Mouse (Mus musculus) kidney, postnatal 0 days (tissue): ENCODE results near the gene Gtdc1. TPM values are rescaled to one million over a fixed set of nuclear protein-coding genes. Genes with fewer than 3 reads are reported as not detected.
"Not testable (repeated sequence)": the region's sequence is repeated elsewhere in the genome, so short reads cannot be mapped to it uniquely, and the experiment has no call there.

Experiments used
- ATAC-seq: fragments of 200-750 bp; cut with Nextera tagmentation; replicated peaks from 2 replicates; pipeline ENCODE4 v1.8.0; 2017; ENCODE audit warnings: low read depth, moderate number of reproducible peaks, moderate TSS enrichment, moderate library complexity; ENCODE audit not compliant: low FRiP score
- DNase-seq: peaks from one replicate; pipeline ENCODE4 v3.0.0-alpha.2; 2016; ENCODE audit warnings: low spot score
- H3K27ac ChIP-seq: fragments of 300-500 bp; sonication (generic); 2 replicates; pipeline ENCODE4 v1.5.1; 2014; ENCODE audit warnings: mild to moderate bottlenecking
- H3K27me3 ChIP-seq: fragments of 300-500 bp; sonication (generic); 2 replicates; pipeline ENCODE4 v1.6.1; 2014; ENCODE audit warnings: low read length, mixed read lengths; ENCODE audit not compliant: insufficient read depth
- H3K36me3 ChIP-seq: fragments of 300-500 bp; sonication (generic); 2 replicates; pipeline ENCODE4 v1.6.1; 2014; ENCODE audit warnings: low read length, mixed read lengths; ENCODE audit not compliant: insufficient read depth
- H3K4me1 ChIP-seq: fragments of 300-500 bp; sonication (generic); replicated peaks from 2 replicates; pipeline ENCODE4 v1.6.1; 2014; ENCODE audit warnings: antibody characterized with exemption, low read length, mixed read lengths; ENCODE audit not compliant: insufficient read depth
- H3K4me2 ChIP-seq: fragments of 300-500 bp; sonication (generic); 2 replicates; pipeline ENCODE4 v1.6.1; 2014; ENCODE audit warnings: mild to moderate bottlenecking, low read length, moderate library complexity, mixed read lengths
- H3K4me3 ChIP-seq: fragments of 300-500 bp; sonication (generic); replicated peaks from 2 replicates; pipeline ENCODE4 v1.5.1; 2014; ENCODE audit warnings: low read depth, low read length
- H3K9ac ChIP-seq: fragments of 300-500 bp; sonication (generic); 2 replicates; pipeline ENCODE4 v1.6.1; 2014; ENCODE audit warnings: low read depth, low read length
- H3K9me3 ChIP-seq: fragments of 300-500 bp; sonication (generic); replicated peaks from 2 replicates; pipeline ENCODE4 v1.6.1; 2016; ENCODE audit warnings: low read length, inconsistent platforms, mixed read lengths
- CTCF ChIP-seq: IDR thresholded peaks from 2 replicates; pipeline ENCODE4 v1.5.1; 2016; ENCODE audit warnings: antibody characterized with exemption, low read depth, mild to moderate bottlenecking, moderate library complexity
- WGBS: fragments of 180-500 bp; shearing (Covaris S2); extraction: QIAGEN DNeasy Blood & Tissue Kit; methylation state at CpG from one replicate; pipeline ENCODE4 v1.1.7; 2014; 5-methylcytosine and 5-hydroxymethylcytosine counted together
- polyA plus RNA-seq: library from polyadenylated mRNA; unstranded; fragments of >200 nt; fragmentation: Nextera tagmentation; extraction: Ambion mirVana; gene quantifications from 2 replicates; pipeline ENCODE4 v1.2.1, GENCODE M21; 2015

Gene Gtdc1
- polyA plus RNA-seq, 1 experiment from 2014 or later: 10.4 TPM

GRCm38 (mm10) chr2:44622471-44622870 lies 305.0 kb downstream of the Gtdc1 start:
- no peaks in the 10 kb centered on the region for H3K36me3 ChIP-seq
- no peaks in the 10 kb centered on the region for H3K4me1 ChIP-seq
- H3K9me3 ChIP-seq: no peaks in the 10 kb centered on the region
- TF ChIP-seq CTCF: no peak
- no peaks in the 10 kb centered on the region for H3K27me3 ChIP-seq
- no peak overlapping the region for H3K4me2 ChIP-seq
- H3K9ac ChIP-seq: no peak overlapping the region
- H3K4me3 ChIP-seq: no peak overlapping the region
- no peak for ATAC-seq
- no peak overlapping the region for H3K27ac ChIP-seq
- 91% methylated on average over 3 of the region's 3 CpGs for WGBS
- DNase-seq: no peak

- H3K9me3 ChIP-seq, H3K9ac ChIP-seq, ATAC-seq, H3K27me3 ChIP-seq, H3K4me3 ChIP-seq, H3K4me1 ChIP-seq, H3K36me3 ChIP-seq, DNase-seq, H3K4me2 ChIP-seq, H3K27ac ChIP-seq: not testable (repeated sequence)
- WGBS: 93% methylated on average over 3 of the region's 3 CpGs
These were observed 327.8 kb downstream of the Gtdc1 start for GRCm38 (mm10) chr2:44599653-44600052.

GRCm38 (mm10) chr2:44594276-44594675 lies 333.2 kb downstream of the Gtdc1 start:
- Histone ChIP-seq H3K4me1 (no peaks in the 10 kb centered on the region), H3K4me3 (no peak overlapping the region), H3K36me3 (no peaks in the 10 kb centered on the region), H3K27me3 (no peaks in the 10 kb centered on the region), H3K9ac (no peak overlapping the region), H3K4me2 (no peak overlapping the region), H3K27ac (no peak overlapping the region), H3K9me3 (no peaks in the 10 kb centered on the region)
- TF ChIP-seq CTCF: no peak
- no peak for DNase-seq
- WGBS: 88% methylated on average over 1 of the region's 1 CpGs
- ATAC-seq: no peak

GRCm38 (mm10) chr2:44590881-44591280 lies 336.6 kb downstream of the Gtdc1 start:
- no peaks in the 10 kb centered on the region for H3K4me1 ChIP-seq
- TF ChIP-seq CTCF: no peak
- 60% methylated on average over 4 of the region's 4 CpGs for WGBS
- no peak overlapping the region for H3K27ac ChIP-seq
- no peaks in the 10 kb centered on the region for H3K27me3 ChIP-seq
- DNase-seq (no peak), ATAC-seq (no peak)
- no peak overlapping the region for H3K4me3 ChIP-seq
- no peak overlapping the region for H3K4me2 ChIP-seq
- H3K36me3 ChIP-seq: no peaks in the 10 kb centered on the region
- H3K9ac ChIP-seq: no peak overlapping the region
- H3K9me3 ChIP-seq: no peaks in the 10 kb centered on the region

- DNase-seq: no peak
- H3K9ac ChIP-seq: no peak overlapping the region
- no peak overlapping the region for H3K4me2 ChIP-seq
- no peak for TF ChIP-seq CTCF
- no peaks in the 10 kb centered on the region for H3K36me3 ChIP-seq
- no peaks in the 10 kb centered on the region for H3K9me3 ChIP-seq
- H3K27me3 ChIP-seq: no peaks in the 10 kb centered on the region
- no peak for ATAC-seq
- no peaks in the 10 kb centered on the region for H3K4me1 ChIP-seq
- H3K27ac ChIP-seq: no peak overlapping the region
- H3K4me3 ChIP-seq: no peak overlapping the region
These were observed 343.4 kb downstream of the Gtdc1 start for GRCm38 (mm10) chr2:44584061-44584460.

GRCm38 (mm10) chr2:44583491-44583890 lies 344.0 kb downstream of the Gtdc1 start:
- no peak overlapping the region for H3K27ac ChIP-seq

GRCm38 (mm10) chr2:44571810-44572209 lies 355.6 kb downstream of the Gtdc1 start:
- H3K27ac ChIP-seq: peak overlapping the region; percentile 34; the same call in 1 of the 2 replicates
- H3K27me3 ChIP-seq: no peaks in the 10 kb centered on the region
- no peak overlapping the region for H3K9ac ChIP-seq
- TF ChIP-seq CTCF: no peak
- H3K36me3 ChIP-seq: no peaks in the 10 kb centered on the region
- DNase-seq (no peak), ATAC-seq (no peak)
- H3K4me1 ChIP-seq: 0 out of 2 replicates have a peak, but pooled peaks cover 2% of the 10 kb centered on the region
- H3K4me2 ChIP-seq: peak overlapping the region; percentile 21; the same call in 1 of the 2 replicates
- 66% methylated on average over 3 of the region's 3 CpGs for WGBS
- H3K9me3 ChIP-seq: no peaks in the 10 kb centered on the region
- no peak overlapping the region for H3K4me3 ChIP-seq

More at GRCm38 (mm10) chr2:44583491-44583890, 344.0 kb downstream of the Gtdc1 start:
- TF ChIP-seq CTCF: no peak
- no peaks in the 10 kb centered on the region for H3K4me1 ChIP-seq
- DNase-seq (no peak), ATAC-seq (no peak)
- H3K9me3 ChIP-seq: no peaks in the 10 kb centered on the region
- no peak overlapping the region for H3K4me2 ChIP-seq
- no peaks in the 10 kb centered on the region for H3K27me3 ChIP-seq
- H3K36me3 ChIP-seq: no peaks in the 10 kb centered on the region
- H3K4me3 ChIP-seq: no peak overlapping the region
- no peak overlapping the region for H3K9ac ChIP-seq
